Mouse (Mus musculus): Measurements from ENCODE around the gene Entpd1. TPM values are rescaled to one million over a fixed set of nuclear protein-coding genes. Genes with fewer than 3 reads are reported as not detected.

The Entpd1 gene
- polyA plus RNA-seq, 1 experiment from 2014 or later: 11.6 TPM

- no peaks in the 10 kb centered on the region for H3K9me3 ChIP-seq (ENCODE audit: control insufficient read depth, low read length)
- H3K27ac ChIP-seq (replicated peaks in 1 of 2; ENCODE audit: control insufficient read depth in 1 of 2, insufficient read depth in 1 of 2, low read depth in 2 of 2, low read length in 2 of 2): no peak overlapping the region
- no peaks in the 10 kb centered on the region for H3K27me3 ChIP-seq (ENCODE audit: control insufficient read depth, insufficient read depth, low read length)
- no peak overlapping the region for H3K9ac ChIP-seq (ENCODE audit: low read length)
- no peak overlapping the region for H3K4me3 ChIP-seq (ENCODE audit: control insufficient read depth in 1 of 2, insufficient read depth in 1 of 2, low read depth in 1 of 2, low read length in 2 of 2)
- ATAC-seq (ENCODE audit: insufficient number of reproducible peaks, insufficient read depth, low FRiP score, low read depth): no peak
- H3K36me3 ChIP-seq (ENCODE audit: control insufficient read depth, insufficient read depth, low read length): no peaks in the 10 kb centered on the region
- no peak overlapping the region for H3K4me2 ChIP-seq (ENCODE audit: low read length)
- no peaks in the 10 kb centered on the region for H3K4me1 ChIP-seq (ENCODE audit: control insufficient read depth in 2 of 2, insufficient read depth in 2 of 2, low read length in 2 of 2)
Observed at GRCm38 (mm10) chr19:40628950-40629349, 16.8 kb downstream of the Entpd1 start.

GRCm38 (mm10) chr19:40630096-40630495, 17.9 kb downstream of the Entpd1 start:
- Histone ChIP-seq H3K4me3 (ENCODE audit: control insufficient read depth in 1 of 2, insufficient read depth in 1 of 2, low read depth in 1 of 2, low read length in 2 of 2) (no peak overlapping the region), H3K4me2 (ENCODE audit: low read length) (no peak overlapping the region), H3K27ac (replicated peaks in 1 of 2; ENCODE audit: control insufficient read depth in 1 of 2, insufficient read depth in 1 of 2, low read depth in 2 of 2, low read length in 2 of 2) (peak overlapping the region in 1 of 2 experiments; percentile 43; a peak in 2 of 4 replicates), H3K36me3 (ENCODE audit: control insufficient read depth, insufficient read depth, low read length) (no peaks in the 10 kb centered on the region), H3K27me3 (ENCODE audit: control insufficient read depth, insufficient read depth, low read length) (no peaks in the 10 kb centered on the region), H3K9ac (ENCODE audit: low read length) (no peak overlapping the region), H3K9me3 (ENCODE audit: control insufficient read depth, low read length) (no peaks in the 10 kb centered on the region), H3K4me1 (ENCODE audit: control insufficient read depth in 2 of 2, insufficient read depth in 2 of 2, low read length in 2 of 2) (no peaks in the 10 kb centered on the region)
- ATAC-seq (ENCODE audit: insufficient number of reproducible peaks, insufficient read depth, low FRiP score, low read depth): no peak
- WGBS: 70% methylated on average over 3 of the region's 3 CpGs

GRCm38 (mm10) chr19:40630606-40631005, 18.4 kb downstream of the Entpd1 start:
- whole genome bisulfite sequencing: 51% methylated on average over 7 of the region's 7 CpGs
- Histone ChIP-seq H3K27ac (replicated peaks in 1 of 2; ENCODE audit: control insufficient read depth in 1 of 2, insufficient read depth in 1 of 2, low read depth in 2 of 2, low read length in 2 of 2) (peak overlapping the region; percentile 23 to 39; a peak in 1 of 4 replicates), H3K4me2 (ENCODE audit: low read length) (no peak overlapping the region), H3K4me3 (ENCODE audit: control insufficient read depth in 1 of 2, insufficient read depth in 1 of 2, low read depth in 1 of 2, low read length in 2 of 2) (no peak overlapping the region), H3K27me3 (ENCODE audit: control insufficient read depth, insufficient read depth, low read length) (no peaks in the 10 kb centered on the region), H3K36me3 (ENCODE audit: control insufficient read depth, insufficient read depth, low read length) (no peaks in the 10 kb centered on the region), H3K9me3 (ENCODE audit: control insufficient read depth, low read length) (no peaks in the 10 kb centered on the region), H3K4me1 (ENCODE audit: control insufficient read depth in 2 of 2, insufficient read depth in 2 of 2, low read length in 2 of 2) (no peaks in the 10 kb centered on the region), H3K9ac (ENCODE audit: low read length) (no peak overlapping the region)
- no peak for ATAC-seq (ENCODE audit: insufficient number of reproducible peaks, insufficient read depth, low FRiP score, low read depth)

GRCm38 (mm10) chr19:40632193-40632592, 20.0 kb downstream of the Entpd1 start:
- no peak overlapping the region for H3K9ac ChIP-seq (ENCODE audit: low read length)
- no peak for ATAC-seq (ENCODE audit: insufficient number of reproducible peaks, insufficient read depth, low FRiP score, low read depth)
- H3K4me3 ChIP-seq (ENCODE audit: control insufficient read depth in 1 of 2, insufficient read depth in 1 of 2, low read depth in 1 of 2, low read length in 2 of 2): no peak overlapping the region
- no peaks in the 10 kb centered on the region for H3K9me3 ChIP-seq (ENCODE audit: control insufficient read depth, low read length)
- H3K36me3 ChIP-seq (ENCODE audit: control insufficient read depth, insufficient read depth, low read length): no peaks in the 10 kb centered on the region
- H3K27ac ChIP-seq (replicated peaks in 1 of 2; ENCODE audit: control insufficient read depth in 1 of 2, insufficient read depth in 1 of 2, low read depth in 2 of 2, low read length in 2 of 2): no peak overlapping the region
- H3K4me1 ChIP-seq (ENCODE audit: control insufficient read depth in 2 of 2, insufficient read depth in 2 of 2, low read length in 2 of 2): no peaks in the 10 kb centered on the region
- WGBS: 81% methylated on average over 3 of the region's 3 CpGs
- H3K27me3 ChIP-seq (ENCODE audit: control insufficient read depth, insufficient read depth, low read length): no peaks in the 10 kb centered on the region
- H3K4me2 ChIP-seq (ENCODE audit: low read length): no peak overlapping the region

DNA sequence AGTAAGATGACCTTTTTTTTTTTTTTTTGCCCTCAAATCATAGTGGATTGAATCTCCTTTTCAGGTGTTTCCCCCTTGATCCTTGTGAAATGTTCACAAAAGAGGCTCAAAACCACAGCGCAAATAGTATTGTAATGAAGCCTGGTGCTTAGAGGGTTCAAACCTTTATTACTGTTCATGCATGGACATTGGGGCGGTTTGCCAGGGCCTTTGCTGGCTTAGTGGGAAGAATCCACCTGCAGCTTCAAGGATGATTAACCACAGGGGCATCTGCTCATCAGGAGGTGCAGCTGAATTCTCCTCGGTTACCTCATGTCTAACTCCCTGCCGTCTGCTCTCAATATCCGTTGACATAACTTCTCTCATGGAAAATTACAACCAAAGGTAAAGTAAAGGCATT, 20.5 kb downstream of the Entpd1 start:
- Histone ChIP-seq H3K4me3 (ENCODE audit: control insufficient read depth in 1 of 2, insufficient read depth in 1 of 2, low read depth in 1 of 2, low read length in 2 of 2) (no peak overlapping the region), H3K9ac (ENCODE audit: low read length) (no peak overlapping the region), H3K27ac (replicated peaks in 1 of 2; ENCODE audit: control insufficient read depth in 1 of 2, insufficient read depth in 1 of 2, low read depth in 2 of 2, low read length in 2 of 2) (no peak overlapping the region), H3K9me3 (ENCODE audit: control insufficient read depth, low read length) (no peaks in the 10 kb centered on the region), H3K4me2 (ENCODE audit: low read length) (no peak overlapping the region), H3K36me3 (ENCODE audit: control insufficient read depth, insufficient read depth, low read length) (no peaks in the 10 kb centered on the region), H3K27me3 (ENCODE audit: control insufficient read depth, insufficient read depth, low read length) (no peaks in the 10 kb centered on the region), H3K4me1 (ENCODE audit: control insufficient read depth in 2 of 2, insufficient read depth in 2 of 2, low read length in 2 of 2) (no peaks in the 10 kb centered on the region)
- WGBS: 80% methylated on average over 5 of the region's 5 CpGs
- no peak for ATAC-seq (ENCODE audit: insufficient number of reproducible peaks, insufficient read depth, low FRiP score, low read depth)

DNA sequence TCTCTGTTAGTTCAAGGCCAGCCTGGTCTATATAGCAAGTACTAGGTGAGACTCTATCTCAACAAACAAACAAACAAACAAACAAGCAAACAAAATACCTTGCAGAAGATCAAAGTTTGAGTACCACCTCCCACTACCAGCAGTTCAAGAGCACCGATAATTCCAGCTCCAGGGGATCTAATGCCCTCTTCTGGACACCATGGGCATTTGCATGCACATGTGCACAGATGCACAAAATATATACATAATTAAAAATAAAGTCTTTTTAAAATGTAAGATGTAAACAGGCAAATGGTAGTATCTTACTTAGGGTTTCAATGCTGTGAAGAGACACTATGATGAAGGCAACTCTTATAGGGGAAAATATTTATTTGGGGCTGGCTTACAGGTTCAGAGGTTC, 21.0 kb downstream of the Entpd1 start:
- H3K4me2 ChIP-seq (ENCODE audit: low read length): no peak overlapping the region
- H3K36me3 ChIP-seq (ENCODE audit: control insufficient read depth, insufficient read depth, low read length): no peaks in the 10 kb centered on the region
- no peak for ATAC-seq (ENCODE audit: insufficient number of reproducible peaks, insufficient read depth, low FRiP score, low read depth)
- no peak overlapping the region for H3K4me3 ChIP-seq (ENCODE audit: control insufficient read depth in 1 of 2, insufficient read depth in 1 of 2, low read depth in 1 of 2, low read length in 2 of 2)
- 70% methylated on average over 1 of the region's 1 CpGs for WGBS
- no peaks in the 10 kb centered on the region for H3K4me1 ChIP-seq (ENCODE audit: control insufficient read depth in 2 of 2, insufficient read depth in 2 of 2, low read length in 2 of 2)
- no peaks in the 10 kb centered on the region for H3K27me3 ChIP-seq (ENCODE audit: control insufficient read depth, insufficient read depth, low read length)
- H3K27ac ChIP-seq (replicated peaks in 1 of 2; ENCODE audit: control insufficient read depth in 1 of 2, insufficient read depth in 1 of 2, low read depth in 2 of 2, low read length in 2 of 2): no peak overlapping the region
- H3K9me3 ChIP-seq (ENCODE audit: control insufficient read depth, low read length): no peaks in the 10 kb centered on the region
- no peak overlapping the region for H3K9ac ChIP-seq (ENCODE audit: low read length)

DNA sequence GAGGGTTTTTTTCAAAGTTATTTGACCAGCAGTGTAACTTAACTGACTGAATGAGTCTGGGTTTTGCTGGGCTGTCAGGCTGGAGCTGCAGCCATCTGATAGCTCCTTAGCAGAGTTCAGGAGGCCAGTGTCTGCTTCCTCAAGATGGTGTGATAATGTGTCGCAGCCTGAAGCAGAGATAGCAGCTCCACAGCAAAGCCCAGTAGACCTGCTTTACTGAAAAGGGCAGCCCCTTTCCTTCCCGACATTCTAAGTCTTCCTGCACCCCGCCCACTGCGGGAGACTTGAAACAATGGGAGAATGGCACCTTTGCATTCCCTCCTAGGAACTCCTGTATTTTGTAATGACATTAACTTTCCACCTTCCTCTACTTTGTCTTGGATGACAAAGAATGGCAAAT, 24.9 kb downstream of the Entpd1 start:
- Histone ChIP-seq H3K27ac (replicated peaks in 1 of 2; ENCODE audit: control insufficient read depth in 1 of 2, insufficient read depth in 1 of 2, low read depth in 2 of 2, low read length in 2 of 2) (peak overlapping the region in 1 of 2 experiments; percentile 53; a peak in 2 of 4 replicates), H3K4me1 (ENCODE audit: control insufficient read depth in 2 of 2, insufficient read depth in 2 of 2, low read length in 2 of 2) (no peaks in the 10 kb centered on the region), H3K4me3 (ENCODE audit: control insufficient read depth in 1 of 2, insufficient read depth in 1 of 2, low read depth in 1 of 2, low read length in 2 of 2) (no peak overlapping the region), H3K36me3 (ENCODE audit: control insufficient read depth, insufficient read depth, low read length) (no peaks in the 10 kb centered on the region), H3K4me2 (ENCODE audit: low read length) (no peak overlapping the region), H3K9me3 (ENCODE audit: control insufficient read depth, low read length) (no peaks in the 10 kb centered on the region), H3K9ac (ENCODE audit: low read length) (no peak overlapping the region), H3K27me3 (ENCODE audit: control insufficient read depth, insufficient read depth, low read length) (no peaks in the 10 kb centered on the region)
- 28% methylated on average over 4 of the region's 4 CpGs for WGBS
- peak; percentile 66; the same call in 1 of the 2 replicates for ATAC-seq (ENCODE audit: insufficient number of reproducible peaks, insufficient read depth, low FRiP score, low read depth)

DNA sequence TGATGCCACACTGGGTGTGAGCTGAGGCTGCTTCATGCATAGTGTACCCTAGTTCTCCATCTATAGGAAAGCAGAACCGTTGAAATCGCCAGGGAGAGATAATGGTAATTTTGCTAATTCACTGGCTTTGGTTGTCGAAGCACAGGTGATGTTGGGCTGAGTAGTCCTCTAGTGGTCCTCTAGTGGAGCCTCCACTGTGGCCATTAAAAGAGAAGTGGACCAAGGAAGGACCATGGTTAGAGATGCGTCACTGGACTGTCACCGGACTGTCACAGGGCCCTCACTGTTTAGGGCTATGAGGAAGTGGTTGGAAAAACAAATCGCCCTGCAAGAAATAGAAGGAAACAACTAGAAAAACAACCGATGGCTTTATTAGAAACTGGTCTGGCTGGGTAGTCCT, 25.4 kb downstream of the Entpd1 start:
- 68% methylated on average over 7 of the region's 7 CpGs for WGBS
- Histone ChIP-seq H3K36me3 (ENCODE audit: control insufficient read depth, insufficient read depth, low read length) (no peaks in the 10 kb centered on the region), H3K9ac (ENCODE audit: low read length) (no peak overlapping the region), H3K4me2 (ENCODE audit: low read length) (no peak overlapping the region), H3K9me3 (ENCODE audit: control insufficient read depth, low read length) (no peaks in the 10 kb centered on the region), H3K27ac (replicated peaks in 1 of 2; ENCODE audit: control insufficient read depth in 1 of 2, insufficient read depth in 1 of 2, low read depth in 2 of 2, low read length in 2 of 2) (peak overlapping the region in 1 of 2 experiments; percentile 53; a peak in 2 of 4 replicates), H3K4me1 (ENCODE audit: control insufficient read depth in 2 of 2, insufficient read depth in 2 of 2, low read length in 2 of 2) (no peaks in the 10 kb centered on the region), H3K27me3 (ENCODE audit: control insufficient read depth, insufficient read depth, low read length) (no peaks in the 10 kb centered on the region), H3K4me3 (ENCODE audit: control insufficient read depth in 1 of 2, insufficient read depth in 1 of 2, low read depth in 1 of 2, low read length in 2 of 2) (no peak overlapping the region)
- no peak for ATAC-seq (ENCODE audit: insufficient number of reproducible peaks, insufficient read depth, low FRiP score, low read depth)
